Mouse (Mus musculus): ENCODE data around the gene Tmem125. TPM values are rescaled to one million over a fixed set of nuclear protein-coding genes. Genes with fewer than 3 reads are reported as not detected.

Gene Tmem125
- polyA plus RNA-seq, 1 experiment from 2014 or later: 41.3 TPM

DNA sequence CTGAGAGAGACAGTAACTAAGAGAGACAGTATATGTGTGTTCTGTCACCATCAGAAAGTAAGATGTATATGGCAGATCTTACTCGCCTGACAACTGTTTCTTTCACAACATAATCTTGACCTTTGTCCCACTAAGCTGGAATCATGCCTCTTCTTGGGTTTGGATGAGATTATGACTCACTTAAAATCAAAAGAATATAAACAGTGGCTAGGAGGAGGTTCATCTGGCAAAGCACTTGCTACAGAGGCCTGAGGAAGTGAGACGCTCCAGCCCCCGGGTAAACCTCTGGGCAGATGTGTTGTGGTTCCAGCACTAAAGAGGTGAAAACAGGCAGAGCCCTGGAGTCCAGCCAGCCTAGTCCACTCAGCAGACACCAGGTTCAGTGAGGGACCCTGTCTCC, 38.3 kb downstream of the Tmem125 start:
- H3K9me3 ChIP-seq (ENCODE audit: control insufficient read depth, low read length): no peaks in the 10 kb centered on the region
- no peak overlapping the region for H3K4me3 ChIP-seq (ENCODE audit: low read depth, low read length)
- WGBS: 31% methylated on average over 3 of the region's 3 CpGs
- H3K27me3 ChIP-seq (ENCODE audit: control insufficient read depth, insufficient read depth, low read length): no peaks in the 10 kb centered on the region
- peak; percentile 25; the same call in 1 of the 2 replicates for ATAC-seq (ENCODE audit: low FRiP score, low TSS enrichment)
- TF ChIP-seq EP300 (optimal IDR thresholded peaks at IDR 0.05) (no peak), CTCF (IDR thresholded peaks at IDR 0.05; ENCODE audit: low read depth) (no peak)
- H3K4me2 ChIP-seq (replicated peaks; ENCODE audit: low read depth): no peak overlapping the region
- H3K9ac ChIP-seq (ENCODE audit: low read length): no peak overlapping the region
- no peak for DNase-seq (ENCODE audit: low spot score)
- H3K36me3 ChIP-seq (ENCODE audit: control insufficient read depth, insufficient read depth, low read length): no peaks in the 10 kb centered on the region
- no peak overlapping the region for H3K27ac ChIP-seq (replicated peaks)
- no peaks in the 10 kb centered on the region for H3K4me1 ChIP-seq (replicated peaks; ENCODE audit: control insufficient read depth, insufficient read depth)

DNA sequence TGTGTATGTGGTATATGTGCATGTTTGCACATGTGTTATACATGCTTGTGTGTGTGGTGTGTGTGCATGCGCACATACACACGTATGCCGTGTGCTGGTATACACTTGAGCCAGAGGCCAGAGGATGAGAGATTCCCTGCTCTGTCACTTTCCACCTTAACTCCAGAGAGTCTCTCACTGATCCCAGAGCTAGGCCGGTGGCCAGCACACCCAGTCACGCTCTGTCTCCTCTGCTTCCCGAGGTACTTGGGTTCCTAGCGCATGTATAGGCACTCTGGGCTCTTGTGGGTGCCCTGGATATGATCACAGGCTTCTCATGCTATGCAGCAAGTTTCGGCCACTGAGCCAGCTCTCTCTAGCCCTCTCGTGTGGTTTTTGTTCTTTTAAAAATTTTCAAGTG, 43.1 kb downstream of the Tmem125 start:
- Histone ChIP-seq H3K9ac (ENCODE audit: low read length) (no peak overlapping the region), H3K4me2 (replicated peaks; ENCODE audit: low read depth) (no peak overlapping the region), H3K9me3 (ENCODE audit: control insufficient read depth, low read length) (no peaks in the 10 kb centered on the region), H3K36me3 (ENCODE audit: control insufficient read depth, insufficient read depth, low read length) (no peaks in the 10 kb centered on the region), H3K4me3 (ENCODE audit: low read depth, low read length) (no peak overlapping the region), H3K27ac (replicated peaks) (no peak overlapping the region), H3K4me1 (replicated peaks; ENCODE audit: control insufficient read depth, insufficient read depth) (no peaks in the 10 kb centered on the region), H3K27me3 (ENCODE audit: control insufficient read depth, insufficient read depth, low read length) (no peaks in the 10 kb centered on the region)
- DNase-seq (ENCODE audit: low spot score) (no peak), ATAC-seq (ENCODE audit: low FRiP score, low TSS enrichment) (no peak)
- TF ChIP-seq CTCF (IDR thresholded peaks at IDR 0.05; ENCODE audit: low read depth): no peak
- no peak for TF ChIP-seq EP300 (optimal IDR thresholded peaks at IDR 0.05)
- WGBS: 60% methylated on average over 9 of the region's 9 CpGs

DNA sequence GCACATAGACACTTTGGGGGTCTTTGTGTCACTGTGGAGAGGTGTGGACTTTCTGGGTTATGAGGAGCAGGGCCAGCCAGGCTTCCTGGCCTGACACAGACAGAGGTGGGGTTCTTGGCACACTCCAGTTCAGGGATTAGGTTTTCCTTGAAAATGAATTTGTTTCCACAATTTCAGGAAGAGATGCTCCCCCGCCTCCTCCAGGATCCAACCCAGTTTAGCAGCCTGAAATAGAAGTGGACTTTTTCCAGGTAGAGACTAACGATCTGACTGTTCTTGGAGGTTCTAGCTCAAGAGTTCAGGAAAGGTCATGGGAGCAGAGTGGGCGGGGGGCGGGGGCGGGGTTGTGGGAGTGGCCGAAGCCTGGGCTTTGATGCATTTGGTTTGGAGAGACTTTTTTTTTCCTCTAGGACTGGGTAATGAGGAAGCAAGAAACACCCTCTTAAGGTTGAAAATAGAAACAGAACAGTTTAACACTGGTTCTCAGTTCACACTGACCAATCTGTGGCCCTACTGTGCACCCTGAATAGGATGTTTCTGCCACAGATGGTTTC, 43.6 kb downstream of the Tmem125 start:
- TF ChIP-seq EP300 (optimal IDR thresholded peaks at IDR 0.05) (no peak), CTCF (IDR thresholded peaks at IDR 0.05; ENCODE audit: low read depth) (no peak)
- Histone ChIP-seq H3K27me3 (ENCODE audit: control insufficient read depth, insufficient read depth, low read length) (no peaks in the 10 kb centered on the region), H3K27ac (replicated peaks) (no peak overlapping the region), H3K9ac (ENCODE audit: low read length) (no peak overlapping the region), H3K36me3 (ENCODE audit: control insufficient read depth, insufficient read depth, low read length) (no peaks in the 10 kb centered on the region), H3K9me3 (ENCODE audit: control insufficient read depth, low read length) (no peaks in the 10 kb centered on the region), H3K4me2 (replicated peaks; ENCODE audit: low read depth) (no peak overlapping the region), H3K4me1 (replicated peaks; ENCODE audit: control insufficient read depth, insufficient read depth) (no peaks in the 10 kb centered on the region), H3K4me3 (ENCODE audit: low read depth, low read length) (no peak overlapping the region)
- DNase-seq (ENCODE audit: low spot score) (peak; percentile 27), ATAC-seq (ENCODE audit: low FRiP score, low TSS enrichment) (peak; percentile 35; the same call in 1 of the 2 replicates)
- WGBS: 43% methylated on average over 6 of the region's 6 CpGs

Other genes with a start within 250 kb of the Tmem125 start
- gene Szt2, start 134.8 kb downstream of the Tmem125 start, polyA plus RNA-seq (2015; fragmentation: Nextera tagmentation; extraction: Ambion mirVana): 2.1 and 2.4 TPM in 2 replicates
- gene Med8, start 134.7 kb downstream of the Tmem125 start, polyA plus RNA-seq (2015; fragmentation: Nextera tagmentation; extraction: Ambion mirVana): 86.7 and 87.3 TPM in 2 replicates
- gene Elovl1, start 116.0 kb downstream of the Tmem125 start, polyA plus RNA-seq (2015; fragmentation: Nextera tagmentation; extraction: Ambion mirVana): 366 and 374 TPM in 2 replicates
- 50.0 and 67.3 TPM in 2 replicates for gene Cdc20, start 106.7 kb downstream of the Tmem125 start, polyA plus RNA-seq (2015; fragmentation: Nextera tagmentation; extraction: Ambion mirVana)
- gene Mpl, start 86.5 kb downstream of the Tmem125 start, polyA plus RNA-seq (2015; fragmentation: Nextera tagmentation; extraction: Ambion mirVana): 0.05 and 0.06 TPM in 2 replicates
- gene Tie1, start 54.0 kb downstream of the Tmem125 start, polyA plus RNA-seq (2015; fragmentation: Nextera tagmentation; extraction: Ambion mirVana): 9.2 and 9.3 TPM in 2 replicates
- gene 2610528J11Rik, start 17.0 kb downstream of the Tmem125 start, polyA plus RNA-seq (2015; fragmentation: Nextera tagmentation; extraction: Ambion mirVana): 56.8 and 57.6 TPM in 2 replicates
- gene Cfap57, start 76.7 kb upstream of the Tmem125 start, polyA plus RNA-seq (2015; fragmentation: Nextera tagmentation; extraction: Ambion mirVana): 1.2 and 1.3 TPM in 2 replicates
- gene Ebna1bp2, start 76.8 kb upstream of the Tmem125 start, polyA plus RNA-seq (2015; fragmentation: Nextera tagmentation; extraction: Ambion mirVana): 90.4 and 94.5 TPM in 2 replicates
- not detected in 2 replicates for gene Olfr62, start 114.9 kb upstream of the Tmem125 start, polyA plus RNA-seq (2015; fragmentation: Nextera tagmentation; extraction: Ambion mirVana)
- gene Olfr1342, start 148.7 kb upstream of the Tmem125 start, polyA plus RNA-seq (2015; fragmentation: Nextera tagmentation; extraction: Ambion mirVana): not detected in 2 replicates
- gene Olfr1341, start 159.5 kb upstream of the Tmem125 start, polyA plus RNA-seq (2015; fragmentation: Nextera tagmentation; extraction: Ambion mirVana): not detected in 2 replicates
- not detected in 2 replicates for gene Olfr1340, start 176.1 kb upstream of the Tmem125 start, polyA plus RNA-seq (2015; fragmentation: Nextera tagmentation; extraction: Ambion mirVana)
- gene Olfr1339, start 188.1 kb upstream of the Tmem125 start, polyA plus RNA-seq (2015; fragmentation: Nextera tagmentation; extraction: Ambion mirVana): not detected in 2 replicates
- gene Olfr1338, start 214.7 kb upstream of the Tmem125 start, polyA plus RNA-seq (2015; fragmentation: Nextera tagmentation; extraction: Ambion mirVana): not detected in 2 replicates
- not detected in 2 replicates for gene Olfr1337, start 238.5 kb upstream of the Tmem125 start, polyA plus RNA-seq (2015; fragmentation: Nextera tagmentation; extraction: Ambion mirVana)

All from stomach, postnatal 0 days (tissue).